Mouse (Mus musculus) right cerebral cortex, postnatal 4 days (tissue): ENCODE data around the gene Slc25a23.

Experiments
- DNase-seq: peaks from one replicate; pipeline ENCODE4 v3.0.0-alpha.2; 2022

Slc25a23 gene

DNA sequence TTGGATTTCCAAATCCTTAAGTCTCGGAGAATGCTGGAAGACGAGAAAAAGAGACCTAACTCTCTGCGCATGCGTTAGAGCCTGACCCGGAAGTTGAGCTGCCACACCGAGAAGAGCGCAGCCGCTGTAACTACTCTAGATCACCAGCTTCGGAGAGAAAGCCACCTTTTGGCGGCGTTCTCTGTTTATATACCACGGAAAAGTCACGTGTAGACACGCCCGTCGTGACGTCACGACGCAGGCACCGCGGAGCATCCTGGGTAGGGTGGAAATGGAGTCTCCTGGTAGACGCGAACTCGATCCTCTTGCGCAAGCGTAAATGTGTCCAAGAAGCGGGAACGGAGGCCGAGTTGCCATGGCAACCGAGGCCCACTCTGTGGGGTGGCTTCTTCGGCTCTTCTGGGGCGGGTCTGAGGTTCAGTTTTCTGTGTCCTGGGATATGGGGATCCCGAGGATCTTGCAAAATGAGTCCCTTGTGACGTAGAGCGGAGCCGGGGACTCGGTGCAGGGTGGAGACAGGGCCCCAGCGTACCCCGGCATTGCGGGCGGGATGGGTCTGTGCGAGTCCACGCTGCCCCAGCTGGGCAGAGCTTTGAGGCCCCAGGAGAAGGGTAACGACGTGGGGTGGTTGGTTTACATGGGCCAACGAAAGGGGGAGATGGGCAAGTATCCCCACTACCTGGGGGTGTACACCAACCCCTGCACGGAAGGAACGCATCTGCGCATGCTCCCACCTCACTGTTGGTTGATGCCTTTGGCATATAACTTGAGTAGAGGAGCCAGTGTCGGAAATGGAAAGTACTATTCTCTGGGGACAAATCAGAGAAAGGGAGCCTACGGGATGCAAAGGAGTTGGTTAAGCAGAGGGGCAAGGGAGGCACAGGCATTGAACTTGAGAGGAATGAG is 48.2 kb downstream of the Slc25a23 start, which contains the start of the genes Gtf2f1 and Gm17949:
TSS of gene Gtf2f1 (minus strand) at position 53 of the 906 bp plus-strand sequence.
TSS of gene Gm17949 (plus strand) at position 234 of the 906 bp plus-strand sequence.
- DNase-seq, result peak; percentile 94

- DNase-seq, result no peak
Observed at GRCm38 (mm10) chr17:57010911-57011235, 48.8 kb downstream of the Slc25a23 start.

DNA sequence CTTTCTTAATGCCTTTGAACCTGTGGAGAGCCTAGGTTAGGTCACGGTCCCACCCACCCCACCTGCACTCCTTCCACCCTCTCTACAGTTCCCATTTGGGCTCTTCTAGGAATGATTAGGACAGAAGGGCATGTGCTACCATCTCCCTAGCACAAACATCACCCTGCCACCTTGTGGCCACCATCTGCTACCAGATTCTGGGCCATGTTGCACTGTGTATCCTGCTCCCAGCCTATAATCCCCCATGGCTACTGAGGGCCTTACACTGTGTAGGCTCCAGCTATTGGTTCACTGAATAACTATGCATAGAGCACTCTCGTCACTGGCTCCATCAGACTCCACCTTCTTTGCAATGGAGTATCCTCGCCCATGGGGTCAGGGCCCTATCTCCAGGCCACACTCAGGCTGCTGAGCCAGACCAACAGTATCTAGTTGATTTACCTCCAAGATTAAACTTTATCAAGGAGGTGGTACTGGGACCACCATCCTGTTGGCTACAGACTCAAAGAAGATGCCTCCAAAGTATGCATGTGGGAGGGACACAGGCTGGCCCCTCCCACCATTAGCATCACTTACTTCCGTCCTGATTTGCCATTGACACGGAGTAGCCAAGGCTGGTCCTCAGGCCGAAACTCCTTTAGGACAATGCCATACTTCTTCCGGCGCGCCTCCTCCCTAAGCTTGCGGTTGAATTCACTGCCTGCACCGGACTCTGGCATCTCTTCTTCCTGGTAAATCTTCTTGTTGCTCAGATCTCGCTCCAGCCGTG is 52.3 kb downstream of the Slc25a23 start:
- DNase-seq, result no peak

- no peak for DNase-seq
Observed at GRCm38 (mm10) chr17:57003994-57004393, 55.7 kb downstream of the Slc25a23 start.

GRCm38 (mm10) chr17:57001228-57001627 is 58.4 kb downstream of the Slc25a23 start:
- DNase-seq, result no peak

DNA sequence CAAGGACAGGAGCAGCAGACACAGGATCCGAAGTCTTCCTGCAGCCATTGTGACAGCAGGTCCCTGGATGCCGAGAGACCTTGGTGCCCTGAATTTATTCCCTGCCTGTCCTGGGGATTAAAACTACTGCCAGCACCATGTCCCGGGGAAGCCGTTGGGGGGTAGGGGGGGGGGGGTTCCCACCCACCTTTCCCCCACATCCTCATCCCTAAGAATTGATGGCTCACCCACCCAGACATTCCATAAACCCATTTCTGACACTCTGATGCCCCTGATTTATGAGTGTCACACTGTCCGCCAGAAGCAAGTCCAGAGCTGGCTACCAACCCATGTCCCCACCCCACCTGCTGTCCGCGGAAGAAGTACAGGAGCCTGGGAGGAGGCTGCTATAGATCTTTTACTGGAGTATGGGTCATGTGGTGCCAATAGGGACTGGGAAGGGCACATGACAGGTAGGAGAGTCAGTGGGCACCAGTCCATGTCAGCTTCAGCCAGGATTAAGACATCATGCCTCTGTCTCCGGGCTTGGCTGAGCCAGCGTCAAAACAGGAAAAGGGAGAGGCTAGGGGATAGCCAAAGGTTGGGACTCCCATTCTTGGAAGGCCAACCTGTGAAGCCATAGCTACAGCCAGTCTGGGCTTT is 59.6 kb downstream of the Slc25a23 start, which contains the start of gene Pspn:
TSS of gene Pspn (minus strand) at position 51 of the 642 bp plus-strand sequence.
- DNase-seq, result no peak

DNA sequence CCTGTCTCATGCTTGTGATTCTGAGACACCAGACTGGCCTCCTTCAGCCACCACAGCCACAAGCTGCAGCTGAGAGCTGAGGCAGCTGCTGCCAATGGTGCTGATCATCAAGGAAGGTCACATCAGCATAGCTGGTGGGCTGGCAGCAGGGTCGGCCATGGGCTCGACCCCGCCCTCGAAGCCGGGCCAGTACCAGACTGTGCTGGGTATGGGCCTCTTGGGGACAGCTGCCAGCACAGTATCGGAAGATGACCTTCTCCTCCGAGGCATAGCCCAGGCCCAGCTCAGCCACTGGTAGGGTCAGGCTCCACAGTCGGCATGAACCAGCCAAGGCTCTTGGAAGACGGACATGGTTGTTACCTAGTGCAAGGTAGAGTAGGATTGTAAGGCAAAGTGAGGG is 60.2 kb downstream of the Slc25a23 start:
- no peak for DNase-seq

DNA sequence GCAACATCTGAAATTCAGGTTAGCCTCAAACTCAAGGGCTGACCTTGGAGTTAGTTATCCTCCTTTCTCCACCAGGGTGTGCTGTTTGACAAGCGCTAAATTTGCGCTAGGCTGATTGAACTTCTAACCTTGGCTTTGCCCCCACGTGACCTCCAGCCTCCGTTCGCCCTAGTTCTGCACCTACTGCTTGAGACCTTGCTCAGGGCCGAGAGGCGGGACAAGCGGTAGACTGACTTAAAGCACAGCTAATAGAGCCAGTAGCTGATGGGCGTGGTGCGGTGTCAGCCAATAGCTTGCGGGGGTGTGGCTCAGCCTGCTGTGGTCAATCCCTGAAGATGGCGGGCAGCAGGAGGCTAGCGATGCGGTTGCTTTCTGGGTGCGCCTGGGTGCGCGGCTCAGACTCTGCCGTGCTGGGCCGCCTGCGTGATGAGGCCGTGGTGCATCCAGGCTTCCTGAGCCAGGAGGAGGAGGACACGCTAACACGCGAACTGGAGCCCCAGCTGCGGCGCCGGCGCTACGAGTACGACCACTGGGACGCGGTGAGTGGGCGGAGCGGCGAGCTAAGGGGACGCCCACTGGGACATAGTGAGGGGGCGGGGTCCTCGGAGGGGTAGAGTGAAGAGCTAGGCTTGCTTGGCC is 62.5 kb downstream of the Slc25a23 start, which contains the start of gene Alkbh7:
TSS of gene Alkbh7 (plus strand) at position 311 of the 639 bp plus-strand sequence.
- peak; percentile 82 for DNase-seq

- DNase-seq, result no peak
Observed at GRCm38 (mm10) chr17:56996506-56996905, 63.2 kb downstream of the Slc25a23 start.

DNA sequence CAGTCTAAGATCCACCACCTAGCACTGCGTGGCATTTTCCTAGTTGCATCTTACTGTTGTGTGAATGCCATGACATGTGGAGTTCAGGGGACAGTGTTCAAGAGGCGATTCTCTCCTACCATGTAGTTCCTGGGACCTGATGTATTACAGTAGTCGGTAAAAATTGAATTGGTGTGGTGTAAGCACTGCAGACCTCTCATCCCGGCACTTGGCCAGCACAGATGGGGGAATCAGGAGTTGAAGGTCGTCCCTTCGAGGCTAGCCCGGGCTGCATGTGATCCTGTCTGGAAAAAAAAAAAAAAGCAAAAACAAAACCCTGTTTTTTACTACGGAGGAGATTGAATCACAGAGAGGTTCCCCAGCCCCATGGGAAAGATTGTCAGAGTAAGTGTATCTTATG is 64.6 kb downstream of the Slc25a23 start:
- no peak for DNase-seq
